Mouse (Mus musculus) liver, embryonic 11.5 days (tissue): Measurements from ENCODE around the gene Pdzk1. TPM values are rescaled to one million over a fixed set of nuclear protein-coding genes. Genes with fewer than 3 reads are reported as not detected.

Experiments
- polyA plus RNA-seq: library from polyadenylated mRNA; unstranded; fragments of >200 nt; fragmentation: Nextera tagmentation; extraction: Ambion mirVana; gene quantifications from 2 replicates; pipeline ENCODE4 v1.2.1, GENCODE M21; 2014

Gene Pdzk1
- polyA plus RNA-seq, 1 experiment from 2014 or later = 5.4 TPM

Other genes starting within 250 kb of the Pdzk1 start
- gene Polr3gl, start 235.1 kb upstream of the Pdzk1 start, polyA plus RNA-seq = 18.6 and 21.5 TPM in 2 replicates
- gene Ankrd34a, start 232.6 kb upstream of the Pdzk1 start, polyA plus RNA-seq = 0.71 and 1.1 TPM in 2 replicates
- gene Lix1l, start 228.1 kb upstream of the Pdzk1 start, polyA plus RNA-seq = 2.6 and 3.1 TPM in 2 replicates
- gene Rbm8a, start 199.4 kb upstream of the Pdzk1 start, polyA plus RNA-seq = 176 and 196 TPM in 2 replicates
- gene Pex11b, start 193.9 kb upstream of the Pdzk1 start, polyA plus RNA-seq = 29.0 and 36.7 TPM in 2 replicates
- 0.14 TPM in 1 of 2 replicates, not detected in the other for gene Gm42957, start 193.8 kb upstream of the Pdzk1 start, polyA plus RNA-seq
- 0.57 and 0.77 TPM in 2 replicates for gene Itga10, start 183.7 kb upstream of the Pdzk1 start, polyA plus RNA-seq
- 0.32 and 0.40 TPM in 2 replicates for gene Ankrd35, start 159.2 kb upstream of the Pdzk1 start, polyA plus RNA-seq
- 19.6 and 21.1 TPM in 2 replicates for gene Pias3, start 132.9 kb upstream of the Pdzk1 start, polyA plus RNA-seq
- gene Nudt17, start 120.7 kb upstream of the Pdzk1 start, polyA plus RNA-seq = 2.4 and 2.5 TPM in 2 replicates
- gene Polr3c, start 101.7 kb upstream of the Pdzk1 start, polyA plus RNA-seq = 41.4 and 44.1 TPM in 2 replicates
- 49.6 and 51.5 TPM in 2 replicates for gene Rnf115, start 101.6 kb upstream of the Pdzk1 start, polyA plus RNA-seq
- 0.12 and 0.19 TPM in 2 replicates for gene Cd160, start 67 bp downstream of the Pdzk1 start, polyA plus RNA-seq
- gene Gja5, start 75.4 kb downstream of the Pdzk1 start, polyA plus RNA-seq = 1.8 and 2.2 TPM in 2 replicates
- gene Gpr89, start 76.1 kb downstream of the Pdzk1 start, polyA plus RNA-seq = 50.2 and 53.0 TPM in 2 replicates
- not detected in 2 replicates for gene Gja8, start 96.7 kb downstream of the Pdzk1 start, polyA plus RNA-seq